Mouse (Mus musculus): ENCODE data around the gene Rpp38. TPM values are rescaled to one million over a fixed set of nuclear protein-coding genes. Genes with fewer than 3 reads are reported as not detected.

Rpp38 gene
- polyA plus RNA-seq, 1 experiment: 11.3 TPM

DNA sequence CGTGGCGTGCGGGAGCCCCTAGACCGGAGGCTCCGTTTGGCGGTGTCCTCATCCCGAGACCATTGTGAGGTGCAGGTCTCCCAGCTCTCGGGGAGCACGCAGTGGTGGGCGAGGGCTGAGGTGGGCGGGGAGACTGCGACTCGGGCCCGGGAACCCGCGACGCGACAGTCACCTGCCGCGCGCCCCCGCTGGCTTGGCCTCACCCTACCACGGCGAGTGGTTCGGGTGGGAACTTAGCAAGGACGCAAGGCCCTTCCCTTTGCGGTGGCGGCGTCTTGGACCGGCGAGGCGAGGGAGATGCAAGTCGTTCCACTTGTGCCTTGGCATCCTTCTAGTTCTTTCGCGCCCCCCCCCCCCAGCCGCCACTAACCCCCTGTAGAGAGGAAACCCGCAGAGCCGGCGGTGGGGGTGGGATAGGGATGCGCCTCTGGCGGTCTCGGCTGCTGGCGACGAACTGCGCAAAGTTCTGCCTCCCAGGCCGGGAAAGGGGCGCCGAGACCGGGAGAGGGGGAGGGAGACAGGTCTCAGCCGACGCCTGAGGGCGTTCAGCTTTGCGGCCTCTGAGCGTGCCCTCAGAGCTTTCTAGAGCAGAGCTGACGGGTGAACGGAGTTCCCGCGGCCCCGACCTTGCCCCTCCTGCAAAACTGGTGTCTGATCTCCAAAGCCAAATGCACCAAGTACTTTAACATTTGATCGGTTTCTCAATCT lies 47.8 kb downstream of the Rpp38 start:
- Histone ChIP-seq H3K79me2 (ENCODE audit: control insufficient read depth, insufficient read depth) (peaks cover 47% of the 10 kb centered on the region), H3K4me3 (peak overlapping the region; percentile 79), H3K36me3 (ENCODE audit: control insufficient read depth, insufficient read depth) (no peaks in the 10 kb centered on the region), H3K4me2 (ENCODE audit: low read depth) (peak overlapping the region; percentile 84), H3ac (ENCODE audit: control insufficient read depth, insufficient read length) (peak overlapping the region; percentile 50), H3K27me3 (ENCODE audit: control insufficient read depth, insufficient read depth, insufficient read length) (no peaks in the 10 kb centered on the region)
- no peak for TF ChIP-seq POLR2A (IDR thresholded peaks at IDR 0.05; ENCODE audit: insufficient read length, low read depth)
- TF ChIP-seq USF1 (IDR thresholded peaks at IDR 0.05; ENCODE audit: low read depth): no peak
- no peak for TF ChIP-seq REST (IDR thresholded peaks at IDR 0.05; ENCODE audit: insufficient read depth, insufficient read length)
- no peak for TF ChIP-seq POLR2AphosphoS2 (IDR thresholded peaks at IDR 0.05; ENCODE audit: insufficient read length, low read depth)
- TF ChIP-seq TCF12 (IDR thresholded peaks at IDR 0.05; ENCODE audit: insufficient read depth, poor library complexity, severe bottlenecking): no peak
- TF ChIP-seq MAX (IDR thresholded peaks at IDR 0.05; ENCODE audit: low read depth): no peak
- TF ChIP-seq SRF (IDR thresholded peaks at IDR 0.05; ENCODE audit: control insufficient read depth, insufficient read length, low read depth): no peak
- no peak for TF ChIP-seq CEBPB (IDR thresholded peaks at IDR 0.05; ENCODE audit: insufficient read depth, poor library complexity, severe bottlenecking)
- peak in 1 of 3 experiments; percentile 37 for TF ChIP-seq MYOG (IDR thresholded peaks at IDR 0.05; ENCODE audit: control insufficient read depth in 1 of 3, insufficient read depth in 1 of 3, insufficient read length in 2 of 3, low read depth in 2 of 3)
- TF ChIP-seq MYOD1 (IDR thresholded peaks at IDR 0.05; ENCODE audit: control insufficient read depth in 1 of 3, insufficient read length in 2 of 3, low read depth in 2 of 3): peak in 1 of 3 experiments; percentile 52
- no peak for TF ChIP-seq E2F4 (IDR thresholded peaks at IDR 0.05; ENCODE audit: insufficient read depth)
- no peak for TF ChIP-seq TCF3 (IDR thresholded peaks at IDR 0.05; ENCODE audit: insufficient read length, low read depth)

DNA sequence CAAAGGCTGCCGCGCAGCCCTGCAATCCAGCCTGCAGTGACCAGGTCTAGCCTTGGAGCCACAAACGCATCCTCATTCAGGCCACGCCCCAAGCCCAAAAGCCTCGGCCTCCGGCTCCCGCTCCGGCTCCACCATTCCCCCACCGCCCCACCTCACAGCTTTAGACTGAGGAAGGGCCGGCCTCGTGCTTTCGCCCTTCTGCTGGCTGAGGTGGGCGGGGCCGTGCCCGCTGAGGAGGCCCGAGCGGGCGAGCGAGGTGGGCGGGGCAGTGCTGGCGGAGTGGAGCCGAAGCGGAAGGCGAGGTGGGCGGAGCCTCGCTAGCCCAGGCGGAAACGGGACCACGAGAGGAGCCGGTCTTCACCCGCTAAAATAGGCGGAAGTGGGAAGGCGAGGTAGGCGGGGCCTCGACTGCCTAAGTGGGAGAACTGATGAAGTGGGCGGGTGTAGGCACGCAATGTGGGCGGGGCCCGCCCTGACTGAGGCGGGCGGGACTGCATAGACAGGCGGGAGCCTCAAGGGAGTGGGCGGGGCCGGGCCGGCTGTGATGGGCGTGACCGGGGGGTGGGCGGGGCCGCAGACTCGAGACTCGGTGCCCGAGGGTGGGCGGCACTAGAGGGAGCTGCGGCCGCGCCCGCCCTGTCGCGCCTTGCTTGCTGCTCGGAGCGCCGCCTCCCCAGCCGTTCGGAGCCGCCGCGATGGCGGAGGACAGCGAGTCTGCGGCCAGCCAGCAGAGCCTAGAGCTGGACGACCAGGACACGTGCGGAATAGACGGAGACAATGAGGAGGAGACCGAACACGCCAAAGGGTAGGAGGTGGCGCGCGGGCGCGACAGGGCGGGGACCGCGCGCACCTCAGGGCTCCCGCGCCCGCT lies 48.6 kb downstream of the Rpp38 start, which contains the start of gene Nmt2:
Gene Nmt2 (plus strand): TSS at position 611 of the 871 bp plus-strand sequence.
- Histone ChIP-seq H3K79me2 (ENCODE audit: control insufficient read depth, insufficient read depth) (peaks cover 39% of the 10 kb centered on the region), H3K4me3 (peak within 1 kb of the TSS; percentile 79), H3K27me3 (ENCODE audit: control insufficient read depth, insufficient read depth, insufficient read length) (no peaks in the 10 kb centered on the region), H3ac (ENCODE audit: control insufficient read depth, insufficient read length) (peak within 1 kb of the TSS; percentile 50), H3K4me2 (ENCODE audit: low read depth) (peak within 1 kb of the TSS; percentile 86), H3K36me3 (ENCODE audit: control insufficient read depth, insufficient read depth) (no peaks in the 10 kb centered on the region)
- TF ChIP-seq REST (IDR thresholded peaks at IDR 0.05; ENCODE audit: insufficient read depth, insufficient read length): no peak
- no peak for TF ChIP-seq USF1 (IDR thresholded peaks at IDR 0.05; ENCODE audit: low read depth)
- peak; percentile 96 for TF ChIP-seq POLR2A (IDR thresholded peaks at IDR 0.05; ENCODE audit: insufficient read length, low read depth)
- TF ChIP-seq SRF (IDR thresholded peaks at IDR 0.05; ENCODE audit: control insufficient read depth, insufficient read length, low read depth): peak; percentile 84
- TF ChIP-seq MYOD1 (IDR thresholded peaks at IDR 0.05; ENCODE audit: control insufficient read depth in 1 of 3, insufficient read length in 2 of 3, low read depth in 2 of 3): peak in 1 of 3 experiments; percentile 21
- TF ChIP-seq TCF12 (IDR thresholded peaks at IDR 0.05; ENCODE audit: insufficient read depth, poor library complexity, severe bottlenecking): no peak
- TF ChIP-seq MYOG (IDR thresholded peaks at IDR 0.05; ENCODE audit: control insufficient read depth in 1 of 3, insufficient read depth in 1 of 3, insufficient read length in 2 of 3, low read depth in 2 of 3): peak in 1 of 3 experiments; percentile 26
- no peak for TF ChIP-seq CEBPB (IDR thresholded peaks at IDR 0.05; ENCODE audit: insufficient read depth, poor library complexity, severe bottlenecking)
- TF ChIP-seq TCF3 (IDR thresholded peaks at IDR 0.05; ENCODE audit: insufficient read length, low read depth): no peak
- no peak for TF ChIP-seq E2F4 (IDR thresholded peaks at IDR 0.05; ENCODE audit: insufficient read depth)
- TF ChIP-seq POLR2AphosphoS2 (IDR thresholded peaks at IDR 0.05; ENCODE audit: insufficient read length, low read depth): peak; percentile 91
- no peak for TF ChIP-seq MAX (IDR thresholded peaks at IDR 0.05; ENCODE audit: low read depth)

DNA sequence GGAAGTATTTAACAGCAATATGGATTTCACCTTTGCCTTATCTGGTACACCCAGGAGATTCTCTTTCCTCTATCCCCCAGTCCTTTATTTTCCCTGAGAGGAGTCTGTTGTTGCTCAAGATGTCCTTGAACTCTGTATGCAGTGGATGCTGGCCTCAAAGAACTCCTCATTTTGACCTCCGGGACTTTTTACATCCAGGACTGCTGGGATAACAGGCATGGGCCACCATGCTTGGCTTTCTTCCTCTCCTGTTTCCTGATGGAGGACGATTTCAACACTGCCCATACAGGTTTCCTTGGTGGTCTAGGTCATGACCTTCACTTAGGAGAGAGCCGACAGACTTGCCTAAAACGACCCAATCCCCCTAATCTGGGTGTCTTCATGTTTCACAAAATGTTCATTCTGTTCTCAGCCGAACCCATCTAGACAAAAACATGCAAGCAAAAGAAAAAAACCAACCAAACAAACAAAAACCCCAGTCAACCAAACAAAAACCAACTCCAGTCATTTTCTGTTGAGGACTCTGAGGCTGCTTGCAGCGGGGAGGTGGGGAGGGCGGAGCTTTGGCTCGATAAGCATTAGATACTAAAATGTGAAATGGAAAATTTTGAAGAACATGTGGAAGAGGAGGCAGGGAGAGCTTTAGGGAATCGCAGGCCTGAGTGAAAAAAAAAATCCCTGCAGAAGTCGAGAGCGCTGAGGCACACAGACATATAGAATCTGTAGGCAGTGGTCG lies 49.4 kb downstream of the Rpp38 start:
- H3K79me2 ChIP-seq (ENCODE audit: control insufficient read depth, insufficient read depth): peaks cover 31% of the 10 kb centered on the region
- H3K4me2 ChIP-seq (ENCODE audit: low read depth): peak overlapping the region; percentile 86
- no peaks in the 10 kb centered on the region for H3K36me3 ChIP-seq (ENCODE audit: control insufficient read depth, insufficient read depth)
- no peaks in the 10 kb centered on the region for H3K27me3 ChIP-seq (ENCODE audit: control insufficient read depth, insufficient read depth, insufficient read length)
- no peak for TF ChIP-seq USF1 (IDR thresholded peaks at IDR 0.05; ENCODE audit: low read depth)
- TF ChIP-seq MAX (IDR thresholded peaks at IDR 0.05; ENCODE audit: low read depth): no peak
- no peak for TF ChIP-seq REST (IDR thresholded peaks at IDR 0.05; ENCODE audit: insufficient read depth, insufficient read length)
- no peak for TF ChIP-seq TCF12 (IDR thresholded peaks at IDR 0.05; ENCODE audit: insufficient read depth, poor library complexity, severe bottlenecking)
- TF ChIP-seq E2F4 (IDR thresholded peaks at IDR 0.05; ENCODE audit: insufficient read depth): no peak
- no peak for TF ChIP-seq CEBPB (IDR thresholded peaks at IDR 0.05; ENCODE audit: insufficient read depth, poor library complexity, severe bottlenecking)
- TF ChIP-seq MYOG (IDR thresholded peaks at IDR 0.05; ENCODE audit: control insufficient read depth in 1 of 3, insufficient read depth in 1 of 3, insufficient read length in 2 of 3, low read depth in 2 of 3): no peak
- TF ChIP-seq POLR2AphosphoS2 (IDR thresholded peaks at IDR 0.05; ENCODE audit: insufficient read length, low read depth): no peak
- TF ChIP-seq TCF3 (IDR thresholded peaks at IDR 0.05; ENCODE audit: insufficient read length, low read depth): no peak
- no peak for TF ChIP-seq SRF (IDR thresholded peaks at IDR 0.05; ENCODE audit: control insufficient read depth, insufficient read length, low read depth)
- TF ChIP-seq POLR2A (IDR thresholded peaks at IDR 0.05; ENCODE audit: insufficient read length, low read depth): no peak
- no peak for TF ChIP-seq MYOD1 (IDR thresholded peaks at IDR 0.05; ENCODE audit: control insufficient read depth in 1 of 3, insufficient read length in 2 of 3, low read depth in 2 of 3)
- peak overlapping the region; percentile 79 for H3K4me3 ChIP-seq
- H3ac ChIP-seq (ENCODE audit: control insufficient read depth, insufficient read length): peak overlapping the region; percentile 50

All from myocyte (in vitro differentiated cells).